Mouse (Mus musculus): ENCODE results near the gene Gad2. TPM values are rescaled to one million over a fixed set of nuclear protein-coding genes. Genes with fewer than 3 reads are reported as not detected.

The Gad2 gene
- polyA plus RNA-seq, 1 experiment from 2014 or later = 36.7 TPM

- Histone ChIP-seq H3K4me3 (peak overlapping the region; percentile 48), H3K27me3 (replicated peaks) (peaks cover 79% of the 10 kb centered on the region), H3K9me3 (no peaks in the 10 kb centered on the region), H3K4me1 (peaks cover 41% of the 10 kb centered on the region), H3K4me2 (replicated peaks) (peak overlapping the region; percentile 72), H3K27ac (peak overlapping the region; percentile 79; the same call in 1 of the 2 replicates), H3K9ac (peak overlapping the region; percentile 67), H3K36me3 (no peaks in the 10 kb centered on the region)
- no peak for ATAC-seq (ENCODE audit: low FRiP score, low read depth)
- WGBS = under 1% methylated on average over 60 of the region's 60 CpGs
Observed at GRCm38 (mm10) chr2:22623111-22624070, 1.4 kb downstream of the Gad2 start.

GRCm38 (mm10) chr2:22624188-22624975 is 2.4 kb downstream of the Gad2 start:
- H3K9ac ChIP-seq = peak overlapping the region; percentile 67
- H3K4me1 ChIP-seq = peaks cover 40% of the 10 kb centered on the region
- H3K4me2 ChIP-seq (replicated peaks) = peak overlapping the region; percentile 72
- H3K4me3 ChIP-seq = peak overlapping the region; percentile 48
- H3K9me3 ChIP-seq = no peaks in the 10 kb centered on the region
- no peak overlapping the region; the same call in 1 of the 2 replicates for H3K27ac ChIP-seq
- 2% methylated on average over 27 of the region's 27 CpGs for WGBS
- ATAC-seq (ENCODE audit: low FRiP score, low read depth) = no peak
- peaks cover 69% of the 10 kb centered on the region for H3K27me3 ChIP-seq (replicated peaks)
- H3K36me3 ChIP-seq = no peaks in the 10 kb centered on the region

- Histone ChIP-seq H3K27ac (no peak overlapping the region), H3K9me3 (no peaks in the 10 kb centered on the region), H3K9ac (peak overlapping the region; percentile 44; the same call in 1 of the 2 replicates), H3K4me3 (peak overlapping the region; percentile 48), H3K4me2 (replicated peaks) (peak overlapping the region; percentile 72), H3K4me1 (peaks cover 32% of the 10 kb centered on the region), H3K36me3 (no peaks in the 10 kb centered on the region), H3K27me3 (replicated peaks) (peaks cover 62% of the 10 kb centered on the region)
- 7% methylated on average over 16 of the region's 16 CpGs for WGBS
- no peak for ATAC-seq (ENCODE audit: low FRiP score, low read depth)
Observed at GRCm38 (mm10) chr2:22625096-22625960, 3.3 kb downstream of the Gad2 start.

DNA sequence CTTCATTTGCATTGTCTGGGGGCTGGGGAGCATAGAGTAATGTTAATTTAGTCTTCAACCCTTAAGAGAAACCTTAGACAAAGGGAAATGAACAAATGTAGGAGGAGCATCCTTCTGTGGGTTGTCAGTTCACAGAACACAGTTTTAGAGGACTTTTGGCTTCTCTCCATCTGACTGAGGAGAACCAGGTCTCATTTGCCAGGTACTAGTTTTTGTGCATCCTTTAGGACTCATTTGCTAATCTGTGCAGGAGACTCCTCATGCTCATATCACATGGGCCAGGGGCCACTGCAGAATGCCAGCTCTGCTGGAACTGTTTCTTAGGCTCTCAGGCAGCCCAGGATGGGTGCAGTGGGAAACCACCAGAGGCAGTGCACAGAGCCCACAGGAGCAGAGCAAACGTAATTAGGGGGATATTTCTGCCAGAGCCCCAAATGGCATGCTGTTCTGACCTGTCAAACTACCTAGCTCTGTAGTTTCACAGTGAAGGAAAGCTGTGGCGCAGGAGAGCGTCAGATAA is 5.2 kb downstream of the Gad2 start:
- Histone ChIP-seq H3K4me3 (no peak overlapping the region; the same call in 1 of the 2 replicates), H3K27ac (peak overlapping the region; percentile 72), H3K4me1 (peaks cover 16% of the 10 kb centered on the region), H3K4me2 (replicated peaks) (peak overlapping the region; percentile 72), H3K9me3 (no peaks in the 10 kb centered on the region), H3K27me3 (replicated peaks) (peaks cover 44% of the 10 kb centered on the region), H3K36me3 (no peaks in the 10 kb centered on the region), H3K9ac (peak overlapping the region; percentile 29; the same call in 1 of the 2 replicates)
- WGBS = 25% methylated on average over 3 of the region's 3 CpGs
- ATAC-seq (ENCODE audit: low FRiP score, low read depth) = peak; percentile 19; the same call in 1 of the 2 replicates

DNA sequence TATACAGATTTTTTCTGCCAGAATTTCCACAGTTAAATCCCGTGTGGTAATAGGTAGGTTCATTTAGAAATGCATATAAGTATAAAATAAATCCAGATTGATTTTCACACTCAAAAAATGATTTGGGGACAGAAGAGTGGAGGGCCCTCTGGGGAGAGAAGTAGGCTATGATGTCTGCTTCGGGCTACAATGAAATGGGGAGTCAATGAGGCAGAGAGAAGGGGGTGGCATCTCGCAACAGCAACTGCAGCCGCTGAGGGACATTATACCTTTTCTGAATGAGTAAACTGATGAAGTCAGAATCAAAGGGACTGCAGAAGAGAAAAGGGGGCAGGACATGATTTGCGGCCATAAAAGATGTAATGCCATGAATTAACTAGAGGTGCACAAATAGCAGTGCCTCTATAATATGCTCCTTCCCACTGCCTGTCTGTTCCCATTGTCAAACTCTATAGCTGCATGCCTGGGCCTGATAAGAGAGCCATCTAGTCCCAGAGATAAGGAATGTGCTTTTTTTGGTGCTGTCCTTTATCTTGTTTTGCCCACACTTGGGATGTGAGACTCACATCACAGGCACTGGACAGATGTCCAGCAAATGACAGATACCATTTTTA is 5.9 kb downstream of the Gad2 start:
- ATAC-seq (ENCODE audit: low FRiP score, low read depth) = peak; percentile 65
- Histone ChIP-seq H3K27ac (no peak overlapping the region), H3K4me2 (replicated peaks) (peak overlapping the region; percentile 72; the same call in 1 of the 2 replicates), H3K36me3 (no peaks in the 10 kb centered on the region), H3K27me3 (replicated peaks) (peaks cover 37% of the 10 kb centered on the region), H3K9ac (no peak overlapping the region), H3K9me3 (no peaks in the 10 kb centered on the region), H3K4me3 (no peak overlapping the region), H3K4me1 (peaks cover 9% of the 10 kb centered on the region)
- 21% methylated on average over 5 of the region's 5 CpGs for WGBS

DNA sequence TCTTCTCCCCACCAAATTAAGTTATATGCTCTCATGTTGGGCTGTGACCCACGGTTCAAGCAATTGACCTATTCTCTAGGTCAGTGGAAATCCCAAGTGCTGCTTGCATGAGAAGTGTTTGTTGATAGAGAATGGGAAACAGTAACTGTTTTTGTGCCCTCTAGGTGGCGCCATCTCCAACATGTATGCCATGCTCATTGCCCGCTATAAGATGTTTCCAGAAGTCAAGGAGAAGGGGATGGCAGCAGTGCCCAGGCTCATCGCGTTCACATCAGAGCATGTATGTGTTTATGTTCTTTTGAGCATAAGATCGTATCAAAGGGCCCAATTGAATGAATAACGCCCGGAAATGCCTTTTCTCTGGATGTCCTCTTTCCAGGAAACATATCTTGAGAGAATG is 12.8 kb downstream of the Gad2 start:
- no peak overlapping the region for H3K9ac ChIP-seq
- H3K36me3 ChIP-seq = no peaks in the 10 kb centered on the region
- H3K27ac ChIP-seq = no peak overlapping the region
- H3K4me1 ChIP-seq = no peaks in the 10 kb centered on the region
- no peak overlapping the region for H3K4me3 ChIP-seq
- WGBS = 48% methylated on average over 8 of the region's 8 CpGs
- ATAC-seq (ENCODE audit: low FRiP score, low read depth) = no peak
- H3K4me2 ChIP-seq (replicated peaks) = no peak overlapping the region
- H3K27me3 ChIP-seq (replicated peaks) = no peaks in the 10 kb centered on the region
- H3K9me3 ChIP-seq = no peaks in the 10 kb centered on the region

DNA sequence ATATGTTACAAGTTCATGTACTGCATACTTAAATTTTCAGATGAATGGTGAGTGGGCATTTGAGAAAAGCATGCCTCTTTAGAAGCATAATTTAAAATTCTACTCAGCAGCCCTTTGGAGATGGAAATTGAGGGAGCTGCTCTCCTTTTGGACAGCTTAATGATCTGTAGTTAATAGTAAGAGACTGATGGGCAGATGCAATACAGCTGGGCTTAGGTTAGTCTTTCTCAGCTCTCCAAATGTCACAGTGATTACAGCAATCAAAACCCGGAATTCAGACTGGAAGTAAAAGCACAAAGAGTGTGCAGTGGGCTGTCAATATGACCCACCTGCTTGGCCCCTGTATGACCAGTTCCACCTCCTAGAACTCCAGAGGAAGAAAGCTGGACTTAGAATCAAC is 24.1 kb downstream of the Gad2 start:
- no peaks in the 10 kb centered on the region for H3K36me3 ChIP-seq
- no peak for ATAC-seq (ENCODE audit: low FRiP score, low read depth)
- H3K27me3 ChIP-seq (replicated peaks) = no peaks in the 10 kb centered on the region
- H3K9ac ChIP-seq = no peak overlapping the region
- no peak overlapping the region for H3K4me2 ChIP-seq (replicated peaks)
- H3K4me1 ChIP-seq = no peaks in the 10 kb centered on the region
- no peak overlapping the region for H3K27ac ChIP-seq
- no peak overlapping the region for H3K4me3 ChIP-seq
- H3K9me3 ChIP-seq = no peaks in the 10 kb centered on the region
- WGBS = 25% methylated on average over 1 of the region's 1 CpGs

GRCm38 (mm10) chr2:22648394-22648793 is 26.4 kb downstream of the Gad2 start:
- no peaks in the 10 kb centered on the region for H3K27me3 ChIP-seq (replicated peaks)
- no peak overlapping the region for H3K27ac ChIP-seq
- H3K4me3 ChIP-seq = no peak overlapping the region
- H3K9me3 ChIP-seq = no peaks in the 10 kb centered on the region
- H3K4me2 ChIP-seq (replicated peaks) = no peak overlapping the region
- no peaks in the 10 kb centered on the region for H3K36me3 ChIP-seq
- H3K9ac ChIP-seq = no peak overlapping the region
- no peaks in the 10 kb centered on the region for H3K4me1 ChIP-seq
- WGBS = 86% methylated on average over 1 of the region's 1 CpGs
- no peak for ATAC-seq (ENCODE audit: low FRiP score, low read depth)

DNA sequence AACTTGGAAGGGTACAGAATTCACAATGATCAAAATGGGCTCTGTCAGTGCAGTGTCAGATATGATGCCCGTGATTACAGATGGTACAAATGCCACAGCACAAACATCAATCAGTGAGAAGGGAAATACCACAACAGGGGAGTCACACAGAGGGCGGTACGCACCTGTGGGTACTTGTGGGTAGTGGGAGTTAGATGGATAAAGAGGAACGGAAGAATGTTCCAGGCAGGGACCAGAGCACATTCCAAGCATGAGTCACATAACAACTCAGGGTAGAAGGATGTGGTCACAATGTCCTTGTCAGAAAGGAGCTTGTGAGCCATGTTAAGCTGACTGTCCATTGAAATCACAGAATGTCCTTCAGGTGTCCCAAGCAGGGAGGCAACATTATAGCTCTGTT is 29.8 kb downstream of the Gad2 start:
- Histone ChIP-seq H3K36me3 (no peaks in the 10 kb centered on the region), H3K4me3 (no peak overlapping the region), H3K27ac (no peak overlapping the region), H3K4me2 (replicated peaks) (no peak overlapping the region), H3K9ac (no peak overlapping the region), H3K4me1 (no peaks in the 10 kb centered on the region), H3K9me3 (no peaks in the 10 kb centered on the region), H3K27me3 (replicated peaks) (no peaks in the 10 kb centered on the region)
- ATAC-seq (ENCODE audit: low FRiP score, low read depth) = no peak
- WGBS = 89% methylated on average over 4 of the region's 4 CpGs

- Histone ChIP-seq H3K36me3 (no peaks in the 10 kb centered on the region), H3K4me2 (replicated peaks) (no peak overlapping the region), H3K9ac (no peak overlapping the region), H3K9me3 (no peaks in the 10 kb centered on the region), H3K4me3 (no peak overlapping the region), H3K27me3 (replicated peaks) (no peaks in the 10 kb centered on the region), H3K4me1 (no peaks in the 10 kb centered on the region), H3K27ac (no peak overlapping the region)
- no peak for ATAC-seq (ENCODE audit: low FRiP score, low read depth)
- 70% methylated on average over 1 of the region's 1 CpGs for WGBS
Observed at GRCm38 (mm10) chr2:22663731-22664130, 41.7 kb downstream of the Gad2 start.

- Histone ChIP-seq H3K4me3 (no peak overlapping the region), H3K36me3 (no peaks in the 10 kb centered on the region), H3K4me1 (no peaks in the 10 kb centered on the region), H3K9me3 (no peaks in the 10 kb centered on the region), H3K27ac (no peak overlapping the region), H3K9ac (no peak overlapping the region), H3K27me3 (replicated peaks) (no peaks in the 10 kb centered on the region), H3K4me2 (replicated peaks) (no peak overlapping the region)
- 91% methylated on average over 2 of the region's 2 CpGs for WGBS
- ATAC-seq (ENCODE audit: low FRiP score, low read depth) = no peak
Observed at GRCm38 (mm10) chr2:22670415-22670814, 48.4 kb downstream of the Gad2 start.

Measured in neural tube, embryonic 12.5 days (tissue).